Mouse (Mus musculus): ENCODE measurements around the gene Piezo1.

- TF ChIP-seq CTCF (IDR thresholded peaks at IDR 0.05; ENCODE audit: insufficient read depth, low read length) = peak; percentile 11; the same call in 1 of the 2 replicates
- TF ChIP-seq POLR2A (IDR thresholded peaks at IDR 0.05; ENCODE audit: borderline replicate concordance, extremely low read depth, low read depth, low read length) = no peak
Observed at GRCm38 (mm10) chr8:122497016-122497734, 54.0 kb downstream of the Piezo1 start.

Measured in lung, adult 2 months (tissue).